Mouse (Mus musculus) G1E (cell line): Measurements from ENCODE around the gene Metap2. TPM values are rescaled to one million over a fixed set of nuclear protein-coding genes. Genes with fewer than 3 reads are reported as not detected.
A peak's percentile ranks its signal among the peaks of the same experiment; 100 is the strongest.

ENCODE experiments used
- ATAC-seq: 2 replicates; pipeline ENCODE4 v1.8.0; 2016; ENCODE audit warnings: mild to moderate bottlenecking; ENCODE audit not compliant: insufficient number of reproducible peaks, poor library complexity, low FRiP score, severe bottlenecking; ENCODE audit errors: extremely low read depth
- DNase-seq: peaks from one replicate; pipeline ENCODE4 v3.0.0; 2012; ENCODE audit warnings: low spot score
- H3K27me3 ChIP-seq: 2 replicates; pipeline ENCODE4 v1.6.1; 2012; ENCODE audit warnings: mild to moderate bottlenecking, low read length, inconsistent platforms; ENCODE audit not compliant: insufficient read depth
- H3K36me3 ChIP-seq: replicated peaks from 2 replicates; pipeline ENCODE3; 2012; ENCODE audit warnings: mild to moderate bottlenecking, inconsistent platforms
- H3K4me1 ChIP-seq: 2 replicates; pipeline ENCODE4 v1.6.1; 2012; ENCODE audit warnings: low read depth, low read length, inconsistent platforms, mixed read lengths; ENCODE audit not compliant: insufficient read depth
- H3K4me3 ChIP-seq: 2 replicates; pipeline ENCODE4 v1.5.1; 2012; ENCODE audit warnings: low read depth, mild to moderate bottlenecking, inconsistent platforms, low read length, moderate library complexity, mixed read lengths
- H3K9me3 ChIP-seq: replicated peaks from 2 replicates; pipeline ENCODE4 v1.6.1; 2012; ENCODE audit warnings: inconsistent platforms
- CTCF ChIP-seq: IDR thresholded peaks from 2 replicates; pipeline ENCODE4 v1.5.1; 2012; ENCODE audit warnings: low read depth, low read length, inconsistent platforms, mixed read lengths
- GATA1 ChIP-seq: IDR thresholded peaks from 2 replicates; pipeline ENCODE4 v1.6.1; 2012; ENCODE audit warnings: borderline replicate concordance, low read length, inconsistent platforms, mixed read lengths
- GATA2 ChIP-seq: IDR thresholded peaks from 2 replicates; pipeline ENCODE4 v1.6.1; 2012; ENCODE audit warnings: low read depth, low read length, inconsistent platforms, borderline replicate concordance
- POLR2AphosphoS5 ChIP-seq: IDR thresholded peaks from 2 replicates; pipeline ENCODE4 v1.6.1; 2012; ENCODE audit warnings: low read depth, low read length, inconsistent platforms; ENCODE audit not compliant: insufficient replicate concordance
- TAL1 ChIP-seq: conservative IDR thresholded peaks from 2 replicates; pipeline ENCODE4 v1.6.1; 2012; ENCODE audit warnings: low read depth, low read length, inconsistent platforms, mixed read lengths
- polyA plus RNA-seq: library from polyadenylated mRNA; stranded (reverse); fragments of >175 nt; gene quantifications from 2 replicates; pipeline ENCODE4 v1.2.3, GENCODE M21; 2012
- total RNA-seq, 2 experiments: library from RNA; stranded (forward) in 1 of 2; stranded (reverse) in 1 of 2; fragments of 200-1000 nt in 1 of 2; fragments of >200 nt in 1 of 2; fragmentation: Nextera tagmentation in 1 of 2; gene quantifications; 2 replicates each; pipeline ENCODE4 v1.2.3; 2014 to 2017

The Metap2 gene
- total and polyA plus RNA-seq, 3 experiments: 523 to 963 (median 728) TPM

GRCm38 (mm10) chr10:93890565-93890964 lies 6.3 kb downstream of the Metap2 start:
- peaks cover 16% of the 10 kb centered on the region for H3K36me3 ChIP-seq
- TF ChIP-seq POLR2AphosphoS5 (no peak), CTCF (no peak), GATA2 (no peak), GATA1 (no peak), TAL1 (no peak)
- H3K4me1 ChIP-seq: peaks cover 40% of the 10 kb centered on the region
- no peaks in the 10 kb centered on the region for H3K27me3 ChIP-seq
- DNase-seq (no peak), ATAC-seq (no peak)
- H3K4me3 ChIP-seq: no peak overlapping the region; the same call in 1 of the 2 replicates
- no peaks in the 10 kb centered on the region for H3K9me3 ChIP-seq

DNA sequence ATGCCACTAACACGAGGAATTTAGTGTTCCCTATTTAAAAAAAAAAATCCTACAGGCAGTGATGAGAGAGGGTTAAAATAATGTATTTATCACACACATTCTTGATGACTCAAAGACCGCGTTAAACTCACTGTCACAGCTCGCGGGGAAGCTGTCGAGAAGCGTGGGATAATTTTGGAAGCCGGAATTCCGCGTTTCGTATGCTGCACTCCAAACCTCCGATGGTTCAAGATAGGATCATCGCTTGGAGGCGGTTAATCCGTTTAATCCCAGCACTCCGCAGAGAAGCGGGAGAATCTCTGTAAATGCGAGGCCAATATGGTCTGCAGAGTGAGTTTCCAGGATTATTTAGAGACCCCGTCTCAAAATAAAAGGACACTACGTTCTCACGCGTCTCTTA lies 6.9 kb downstream of the Metap2 start:
- H3K4me3 ChIP-seq: peak overlapping the region; percentile 96
- H3K4me1 ChIP-seq: peaks cover 45% of the 10 kb centered on the region
- TF ChIP-seq GATA2 (no peak), TAL1 (no peak), GATA1 (no peak), CTCF (no peak), POLR2AphosphoS5 (no peak)
- no peak for ATAC-seq
- H3K9me3 ChIP-seq: no peaks in the 10 kb centered on the region
- no peak for DNase-seq
- no peaks in the 10 kb centered on the region for H3K27me3 ChIP-seq
- peaks cover 22% of the 10 kb centered on the region for H3K36me3 ChIP-seq

GRCm38 (mm10) chr10:93889579-93889950 lies 7.3 kb downstream of the Metap2 start:
- H3K27me3 ChIP-seq: no peaks in the 10 kb centered on the region
- peak overlapping the region; percentile 96 for H3K4me3 ChIP-seq
- peaks cover 26% of the 10 kb centered on the region for H3K36me3 ChIP-seq
- TF ChIP-seq POLR2AphosphoS5 (no peak), CTCF (no peak), GATA1 (no peak), GATA2 (no peak), TAL1 (no peak)
- no peaks in the 10 kb centered on the region for H3K9me3 ChIP-seq
- DNase-seq: peak; percentile 75
- ATAC-seq: peak; percentile 70
- H3K4me1 ChIP-seq: peaks cover 47% of the 10 kb centered on the region

DNA sequence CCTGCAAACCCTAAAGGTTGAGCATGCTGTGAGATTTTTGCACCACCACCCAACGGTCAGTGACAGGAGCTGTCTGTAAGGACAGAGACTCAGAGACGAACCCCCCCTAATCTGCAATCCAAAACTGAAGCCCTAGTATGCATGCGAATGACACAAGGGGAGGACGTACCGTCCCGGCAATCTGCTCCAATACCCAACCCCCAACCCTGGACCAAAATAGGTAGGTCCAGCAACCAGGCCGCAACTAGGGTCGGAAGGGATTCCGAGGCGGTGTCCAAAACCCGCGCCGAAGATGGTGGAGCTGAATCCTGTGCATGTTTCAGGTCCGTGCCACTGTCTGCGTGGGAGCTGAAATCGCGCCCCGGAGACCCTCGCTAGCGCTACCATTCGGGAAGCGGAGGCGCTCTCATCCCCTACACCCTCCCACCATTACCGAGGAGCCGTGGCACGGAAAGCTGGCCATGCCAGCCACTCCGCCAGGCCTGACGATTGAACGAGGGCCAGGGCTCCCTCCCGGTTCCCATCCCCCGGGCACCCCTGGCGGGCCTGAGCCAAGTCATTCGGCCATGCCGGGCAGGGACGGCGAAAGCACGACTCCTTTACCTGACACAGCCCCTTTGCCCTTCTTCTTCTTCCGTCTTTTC lies 7.8 kb downstream of the Metap2 start:
- H3K36me3 ChIP-seq: peaks cover 29% of the 10 kb centered on the region
- no peaks in the 10 kb centered on the region for H3K9me3 ChIP-seq
- DNase-seq (peak; percentile 37), ATAC-seq (no peak)
- H3K4me3 ChIP-seq: peak overlapping the region; percentile 96
- TF ChIP-seq TAL1 (no peak), POLR2AphosphoS5 (no peak), CTCF (no peak), GATA1 (no peak), GATA2 (no peak)
- H3K4me1 ChIP-seq: peaks cover 52% of the 10 kb centered on the region
- no peaks in the 10 kb centered on the region for H3K27me3 ChIP-seq

DNA sequence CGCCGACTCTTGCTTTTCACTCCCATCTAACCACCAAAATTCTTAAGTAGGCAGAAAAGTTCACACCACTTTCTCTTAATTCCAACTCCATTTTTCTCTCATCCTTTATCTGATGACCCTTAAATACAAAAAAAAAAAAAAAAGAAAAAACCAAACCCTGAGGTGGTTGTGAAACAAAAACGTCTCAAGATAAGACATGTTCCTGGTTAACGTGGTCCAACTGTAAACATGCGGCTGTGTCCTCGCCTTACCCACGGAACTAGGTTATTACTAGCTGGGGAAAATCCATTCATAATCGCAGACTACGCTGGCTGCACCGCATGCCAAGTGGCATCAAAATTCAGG lies 8.3 kb downstream of the Metap2 start:
- Histone ChIP-seq H3K4me1 (peaks cover 53% of the 10 kb centered on the region), H3K36me3 (peaks cover 34% of the 10 kb centered on the region), H3K27me3 (no peaks in the 10 kb centered on the region), H3K4me3 (peak overlapping the region; percentile 96), H3K9me3 (no peaks in the 10 kb centered on the region)
- no peak for TF ChIP-seq POLR2AphosphoS5
- TF ChIP-seq GATA2: no peak
- no peak for TF ChIP-seq CTCF
- no peak for TF ChIP-seq GATA1
- TF ChIP-seq TAL1: no peak
- no peak for ATAC-seq
- DNase-seq: no peak

GRCm38 (mm10) chr10:93885839-93886477 lies 10.9 kb downstream of the Metap2 start:
- Histone ChIP-seq H3K9me3 (no peaks in the 10 kb centered on the region), H3K27me3 (no peaks in the 10 kb centered on the region), H3K4me1 (peaks cover 56% of the 10 kb centered on the region), H3K36me3 (peaks cover 51% of the 10 kb centered on the region), H3K4me3 (peak overlapping the region; percentile 55; the same call in 1 of the 2 replicates)
- DNase-seq: peak; percentile 40
- no peak for TF ChIP-seq GATA2
- peak; percentile 48 for TF ChIP-seq TAL1
- peak; percentile 41 for ATAC-seq

- H3K36me3 ChIP-seq: peaks cover 76% of the 10 kb centered on the region
- H3K27me3 ChIP-seq: no peaks in the 10 kb centered on the region
- TF ChIP-seq CTCF (no peak), POLR2AphosphoS5 (no peak), TAL1 (no peak), GATA1 (no peak), GATA2 (no peak)
- H3K4me1 ChIP-seq: peaks cover 70% of the 10 kb centered on the region
- no peaks in the 10 kb centered on the region for H3K9me3 ChIP-seq
- DNase-seq (peak; percentile 56), ATAC-seq (peak; percentile 76)
- H3K4me3 ChIP-seq: peak overlapping the region; percentile 16; the same call in 1 of the 2 replicates
These were observed 14.0 kb downstream of the Metap2 start for GRCm38 (mm10) chr10:93882738-93883364.
